Mouse (Mus musculus): ENCODE measurements around the gene Cldn19.

DNA sequence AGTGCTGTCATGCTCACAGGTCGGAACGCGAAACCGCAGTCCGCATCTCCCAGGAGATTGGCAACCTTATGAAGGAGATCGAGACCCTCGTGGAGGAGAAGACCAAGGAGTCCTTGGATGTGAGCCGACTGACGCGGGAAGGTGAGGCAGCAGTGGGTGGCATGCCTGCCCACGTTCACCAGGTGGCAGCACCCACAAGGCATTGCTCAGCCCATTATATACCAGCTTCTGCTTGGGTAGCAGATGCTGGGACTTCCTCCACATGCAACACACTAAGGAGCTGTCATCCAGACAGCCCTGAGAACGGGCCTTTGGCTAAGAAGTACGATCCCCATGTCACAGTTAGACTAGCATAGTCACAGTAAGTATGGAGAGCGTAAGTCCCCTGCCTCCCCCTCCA, 13.6 kb upstream of the Cldn19 start:
- TF ChIP-seq CTCF (IDR thresholded peaks at IDR 0.05; ENCODE audit: control insufficient read depth, insufficient read depth, insufficient read length) (no peak), MAX (IDR thresholded peaks at IDR 0.05) (no peak), USF1 (IDR thresholded peaks at IDR 0.05; ENCODE audit: low read depth) (no peak), CEBPB (IDR thresholded peaks at IDR 0.05; ENCODE audit: low read depth) (no peak)

Measured in C2C12 (cell line).